Mouse (Mus musculus) heart, postnatal 14 days (tissue): ENCODE measurements at regions not wholly inside any gene's neighbourhood (a gene's known extent, or its start where the extent isn't known, plus 50 kb on each side); places are given as distances from the start of the nearest gene placed in this dataset.

Source experiments
- DNase-seq, 2 experiments: peaks; one replicate each; pipeline ENCODE4 v3.0.0; 2021 to 2022
- intact Hi-C: fragments of 180-260 bp; cut with DNase I; formaldehyde crosslinking; loops from one replicate; pipeline ENCODE4 v1.15.1; 2025

GRCm38 (mm10) chr3:56302346-56303185 lies 119.1 kb upstream of the Nbea start:
- intact Hi-C loops, result no loop called here
- no peak for DNase-seq

- no peak for DNase-seq
Measured at GRCm38 (mm10) chr3:56300769-56301168, 117.3 kb upstream of the Nbea start.

GRCm38 (mm10) chr3:56295578-56295977 lies 112.1 kb upstream of the Nbea start:
- no peak for DNase-seq

More at GRCm38 (mm10) chr3:56300769-56301168, 117.3 kb upstream of the Nbea start:
- intact Hi-C loops, result no loop called here

GRCm38 (mm10) chr3:56281507-56281906 lies 98.0 kb upstream of the Nbea start:
- intact Hi-C loops, result no loop called here
- DNase-seq, result no peak

More at GRCm38 (mm10) chr3:56295578-56295977, 112.1 kb upstream of the Nbea start:
- intact Hi-C loops, result no loop called here

- no peak for DNase-seq
- intact Hi-C loops, result no loop called here
Measured at GRCm38 (mm10) chr3:56280330-56280957, 96.9 kb upstream of the Nbea start.

- intact Hi-C loops, result no loop called here
- no peak for DNase-seq
Measured at GRCm38 (mm10) chr3:56272587-56272986, 89.1 kb upstream of the Nbea start.

- intact Hi-C loops, result no loop called here
- peak; percentile 3 to 7 for DNase-seq
Measured at GRCm38 (mm10) chr3:56270241-56270830, 86.8 kb upstream of the Nbea start.

GRCm38 (mm10) chr3:56261800-56262561 lies 78.5 kb upstream of the Nbea start:
- intact Hi-C loops, result no loop called here

GRCm38 (mm10) chr3:56256271-56256670 lies 72.8 kb upstream of the Nbea start:
- no peak for DNase-seq
- intact Hi-C loops, result no loop called here

More at GRCm38 (mm10) chr3:56261800-56262561, 78.5 kb upstream of the Nbea start:
- DNase-seq, result no peak

GRCm38 (mm10) chr3:56244370-56244769 lies 60.9 kb upstream of the Nbea start:
- intact Hi-C loops, result no loop called here
- DNase-seq, result no peak

GRCm38 (mm10) chr3:56238228-56238627 lies 54.7 kb upstream of the Nbea start:
- intact Hi-C loops, result no loop called here
- DNase-seq, result no peak

- intact Hi-C loops, result no loop called here
- no peak for DNase-seq
Measured at GRCm38 (mm10) chr3:56236163-56236562, 52.7 kb upstream of the Nbea start.
